Mouse (Mus musculus): ENCODE measurements around the gene Neurl2.
A peak's percentile ranks its signal among the peaks of the same experiment; 100 is the strongest.

Gene Neurl2

GRCm38 (mm10) chr2:164786388-164786885, 46.8 kb downstream of the Neurl2 start:
- DNase-seq (ENCODE audit: low read depth, low spot score), result no peak

GRCm38 (mm10) chr2:164785481-164786387, 47.5 kb downstream of the Neurl2 start, which contains the start of gene Snx21:
Snx21 (plus strand) TSS chr2:164785823.
- peak; percentile 68 for DNase-seq (ENCODE audit: low read depth, low spot score)

- DNase-seq (ENCODE audit: low read depth, low spot score), result no peak
These were observed 48.3 kb downstream of the Neurl2 start for GRCm38 (mm10) chr2:164784869-164785420.

DNA sequence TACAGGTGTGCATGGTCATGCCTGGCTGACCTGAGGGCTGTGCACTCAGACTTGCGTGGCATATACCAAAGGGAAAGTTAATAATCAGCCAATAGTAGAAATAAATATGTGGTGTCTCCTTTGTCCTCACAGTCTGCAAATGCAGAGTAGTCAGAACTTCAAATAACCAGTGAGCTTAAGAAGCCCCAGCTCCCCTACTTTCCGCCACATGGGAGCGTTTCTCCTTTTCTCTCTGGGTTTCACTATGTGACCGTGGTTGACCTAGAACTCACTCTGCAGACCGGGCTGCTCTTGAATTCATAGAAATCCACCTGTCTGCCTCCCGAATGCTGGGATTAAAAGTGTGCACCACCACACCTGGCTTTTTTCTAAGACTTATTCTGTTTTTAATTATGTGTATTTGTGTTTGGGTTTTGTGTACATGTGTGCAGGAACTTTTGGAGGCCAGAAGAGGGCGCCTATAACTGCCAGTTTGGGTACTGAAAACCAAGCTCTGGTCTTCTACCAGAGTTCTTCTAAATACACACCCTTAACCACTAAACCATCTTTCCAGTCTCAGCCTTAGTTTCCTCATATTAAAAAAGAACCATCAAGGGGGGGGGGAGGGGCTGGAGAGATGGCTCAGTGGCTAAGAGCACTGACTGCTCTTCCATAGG, 49.2 kb downstream of the Neurl2 start:
- no peak for DNase-seq (ENCODE audit: low read depth, low spot score)

DNA sequence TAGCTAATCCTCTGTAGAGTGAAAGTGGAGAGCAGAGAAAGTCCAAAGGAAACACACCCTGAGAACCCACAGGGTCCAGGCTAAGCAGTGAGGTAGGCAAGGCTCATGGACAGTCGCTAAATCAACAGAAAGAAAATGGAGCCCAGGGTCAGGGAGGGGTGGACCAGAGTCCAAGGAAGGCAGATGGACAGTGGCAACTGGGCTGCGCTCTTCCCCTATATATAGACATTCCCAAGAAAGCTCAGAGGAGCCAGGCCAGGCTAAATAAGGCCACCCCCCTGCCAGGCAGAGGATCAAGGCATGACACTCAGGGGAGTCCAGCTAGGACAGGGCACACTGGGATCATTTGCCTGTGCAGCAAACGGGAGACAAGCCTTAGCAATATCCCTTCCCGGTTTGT, 51.4 kb downstream of the Neurl2 start:
- no peak for DNase-seq (ENCODE audit: low read depth, low spot score)

Data from c-Kit-negative CD71-positive TER-119-positive erythroid progenitor cells, embryonic 14.5 days (primary cell).